Mouse (Mus musculus): ENCODE measurements at regions not wholly inside any gene's neighbourhood (a gene's known extent, or its start where the extent isn't known, plus 50 kb on each side); places are given as distances from the start of the nearest gene placed in this dataset.

DNA sequence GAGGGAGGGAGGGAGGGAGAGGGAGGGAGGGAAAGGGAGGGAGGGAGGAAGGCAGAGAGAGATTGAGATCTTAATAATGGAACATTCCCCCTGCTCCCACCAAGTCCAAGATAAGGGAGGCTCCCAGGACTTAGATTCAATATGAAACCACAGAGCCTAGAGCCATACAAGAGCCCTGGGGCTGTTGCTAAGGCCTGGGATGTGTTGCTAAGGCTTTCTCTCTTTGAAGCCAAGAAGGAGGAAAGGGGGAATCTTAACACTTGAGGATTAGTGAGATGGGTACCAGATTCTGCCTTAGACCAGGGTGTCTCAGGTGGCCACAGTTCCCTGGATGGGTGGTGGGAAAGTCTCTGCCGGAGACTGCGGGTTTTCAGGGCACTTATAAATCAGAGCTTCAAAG, 64.8 kb upstream of the L3mbtl4 start:
- ATAC-seq (ENCODE audit: insufficient number of reproducible peaks, low FRiP score, low TSS enrichment): no peak

DNA sequence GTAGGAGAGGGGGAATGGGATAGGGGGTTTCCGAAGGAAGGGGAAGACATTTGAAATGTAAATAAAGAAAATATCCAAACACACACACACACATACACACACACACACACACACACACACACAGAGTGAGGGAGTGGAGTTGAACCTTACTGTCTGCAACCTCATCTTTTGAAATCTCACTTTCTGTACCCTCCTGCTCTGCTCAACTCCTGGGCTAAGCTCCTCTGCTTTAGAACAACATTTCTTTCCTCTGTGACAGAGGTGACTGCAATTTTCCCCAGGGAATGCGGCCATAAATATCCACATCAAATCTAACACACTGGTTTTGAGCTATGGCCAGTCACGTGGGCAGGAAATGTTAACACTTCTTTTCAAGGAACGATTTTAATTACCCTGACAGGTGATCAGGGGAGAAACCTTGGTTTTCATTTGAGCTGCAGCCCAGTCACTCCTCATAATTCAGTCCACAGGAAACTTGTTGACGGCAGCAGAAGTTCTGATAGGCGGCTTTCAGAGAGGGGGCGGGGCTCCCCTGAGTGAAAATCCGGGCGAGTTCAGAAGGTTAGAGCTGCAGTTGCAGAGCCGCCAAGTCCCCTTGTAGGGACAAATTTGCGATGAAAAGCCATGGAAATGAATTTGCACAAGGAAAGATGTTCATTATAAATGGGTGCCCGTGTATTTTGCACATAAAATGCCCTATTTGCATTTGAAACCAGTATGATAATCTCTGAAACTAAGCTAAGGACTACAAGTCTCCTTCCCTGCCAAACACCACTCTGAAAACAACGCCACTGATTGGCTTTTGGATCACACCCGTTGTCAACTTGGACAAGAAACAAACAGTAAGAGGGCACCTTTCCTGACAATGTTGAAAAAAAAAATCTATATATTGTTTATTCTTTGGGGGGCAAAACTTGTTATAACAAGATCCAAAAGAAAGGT, 63.0 kb upstream of the L3mbtl4 start:
- no peak for ATAC-seq (ENCODE audit: insufficient number of reproducible peaks, low FRiP score, low TSS enrichment)

DNA sequence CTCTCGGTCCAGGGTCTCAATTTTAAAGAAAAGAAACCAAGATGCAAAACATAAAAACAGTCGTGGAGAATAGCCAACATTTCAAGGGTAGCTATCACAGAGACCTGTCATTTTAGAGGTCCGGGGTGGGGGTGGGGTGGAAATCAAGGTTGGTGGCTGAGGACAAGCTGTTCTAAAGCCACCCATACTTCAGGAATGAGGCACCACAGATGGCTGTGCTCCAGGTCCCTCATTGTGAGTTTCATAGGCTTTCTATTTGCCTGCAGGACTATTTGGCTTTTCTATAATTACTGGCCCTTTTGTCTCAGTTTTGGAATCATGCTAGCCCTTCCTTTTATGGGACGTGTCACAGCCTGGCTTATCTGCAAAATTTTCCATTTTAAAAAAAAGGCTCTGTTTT, 55.4 kb upstream of the L3mbtl4 start:
- ATAC-seq (ENCODE audit: insufficient number of reproducible peaks, low FRiP score, low TSS enrichment): no peak

DNA sequence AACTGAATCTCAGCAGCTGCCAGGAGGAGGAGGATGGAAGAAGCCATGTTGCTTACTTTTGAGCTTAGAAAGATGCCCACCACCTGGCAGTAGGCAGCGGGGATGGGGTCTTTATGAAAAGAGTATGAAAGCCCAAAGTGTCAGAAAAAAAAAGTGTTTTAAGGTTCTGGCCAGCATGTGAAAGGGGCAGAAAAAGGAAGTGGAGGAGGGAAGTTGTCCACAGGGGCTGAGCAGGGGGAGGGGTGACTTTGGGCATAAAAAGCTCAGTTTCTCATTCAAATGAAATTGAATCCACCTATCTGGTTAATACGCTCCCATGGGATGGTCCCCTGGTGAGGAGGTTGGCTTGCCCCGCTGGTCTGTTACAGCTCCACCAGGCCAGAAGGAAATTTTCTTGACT, 50.4 kb upstream of the L3mbtl4 start:
- ATAC-seq (ENCODE audit: insufficient number of reproducible peaks, low FRiP score, low TSS enrichment): no peak

All from cerebellum, adult (tissue).